Mouse (Mus musculus) testis, adult 2 months (tissue): ENCODE results near the gene Fbxo31.

ENCODE experiments used
- CTCF ChIP-seq: fragments of 200-500 bp; IDR thresholded peaks from 2 replicates; pipeline ENCODE4 v1.5.1; 2012; ENCODE audit warnings: low read depth, mild to moderate bottlenecking, inconsistent platforms, low read length, moderate library complexity; ENCODE audit not compliant: control insufficient read depth, insufficient read depth, insufficient replicate concordance
- POLR2A ChIP-seq: fragments of 200-500 bp; IDR thresholded peaks from 2 replicates; pipeline ENCODE4 v1.6.1; 2012; ENCODE audit warnings: low read depth, mild to moderate bottlenecking, inconsistent platforms, low read length, moderate library complexity; ENCODE audit not compliant: control insufficient read depth

- TF ChIP-seq POLR2A (no peak), CTCF (no peak)
Observed at GRCm38 (mm10) chr8:121551065-121551985, 27.3 kb downstream of the Fbxo31 start.
